Mouse (Mus musculus) neural tube, embryonic 14.5 days (tissue): ENCODE data around the gene Tasp1. TPM values are rescaled to one million over a fixed set of nuclear protein-coding genes. Genes with fewer than 3 reads are reported as not detected.
"Not testable (repeated sequence)": the region's sequence is repeated elsewhere in the genome, so short reads cannot be mapped to it uniquely, and the experiment has no call there.

Experiments used
- ATAC-seq: fragments of 200-750 bp; cut with Nextera tagmentation; 2 replicates; pipeline ENCODE4 v1.8.0; 2017; ENCODE audit warnings: low read depth, mild to moderate bottlenecking, moderate TSS enrichment, moderate library complexity
- H3K27ac ChIP-seq: fragments of 300-500 bp; sonication (generic); 2 replicates; pipeline ENCODE4 v1.5.1; 2014; ENCODE audit warnings: low read depth, mild to moderate bottlenecking, control low read depth, low read length, moderate library complexity, mixed read lengths
- H3K27me3 ChIP-seq: fragments of 300-500 bp; sonication (generic); 2 replicates; pipeline ENCODE4 v1.6.1; 2014; ENCODE audit warnings: low read length; ENCODE audit not compliant: control insufficient read depth, insufficient read depth
- H3K36me3 ChIP-seq: fragments of 300-500 bp; sonication (generic); 2 replicates; pipeline ENCODE4 v1.6.1; 2014; ENCODE audit warnings: low read length, mixed read lengths; ENCODE audit not compliant: control insufficient read depth, insufficient read depth
- H3K4me1 ChIP-seq: fragments of 300-500 bp; sonication (generic); 2 replicates; pipeline ENCODE4 v1.6.1; 2014; ENCODE audit warnings: low read length; ENCODE audit not compliant: control insufficient read depth, insufficient read depth
- H3K4me2 ChIP-seq: fragments of 300-500 bp; sonication (generic); 2 replicates; pipeline ENCODE4 v1.6.1; 2014; ENCODE audit warnings: mild to moderate bottlenecking, low read depth, low read length, control low read depth
- H3K4me3 ChIP-seq: fragments of 300-500 bp; sonication (generic); 2 replicates; pipeline ENCODE4 v1.5.1; 2014; ENCODE audit warnings: low read depth, low read length, control low read depth, mixed read lengths
- H3K9ac ChIP-seq: fragments of 300-500 bp; sonication (generic); replicated peaks from 2 replicates; pipeline ENCODE4 v1.6.1; 2014; ENCODE audit warnings: low read depth, mild to moderate bottlenecking, control low read depth, low read length, mixed read lengths
- H3K9me3 ChIP-seq: fragments of 300-500 bp; sonication (generic); 2 replicates; pipeline ENCODE4 v1.6.1; 2016; ENCODE audit warnings: low read length; ENCODE audit not compliant: control insufficient read depth
- WGBS: fragments of 180-500 bp; shearing (Covaris S2); extraction: QIAGEN DNeasy Blood & Tissue Kit; methylation state at CpG from one replicate; pipeline ENCODE4 v1.1.7; 2014; 5-methylcytosine and 5-hydroxymethylcytosine counted together
- polyA plus RNA-seq: library from polyadenylated mRNA; unstranded; fragments of >200 nt; fragmentation: Nextera tagmentation; extraction: Ambion mirVana; gene quantifications from 2 replicates; pipeline ENCODE4 v1.2.1, GENCODE M21; 2014

The Tasp1 gene
- polyA plus RNA-seq, 1 experiment from 2014 or later = 19.0 TPM

DNA sequence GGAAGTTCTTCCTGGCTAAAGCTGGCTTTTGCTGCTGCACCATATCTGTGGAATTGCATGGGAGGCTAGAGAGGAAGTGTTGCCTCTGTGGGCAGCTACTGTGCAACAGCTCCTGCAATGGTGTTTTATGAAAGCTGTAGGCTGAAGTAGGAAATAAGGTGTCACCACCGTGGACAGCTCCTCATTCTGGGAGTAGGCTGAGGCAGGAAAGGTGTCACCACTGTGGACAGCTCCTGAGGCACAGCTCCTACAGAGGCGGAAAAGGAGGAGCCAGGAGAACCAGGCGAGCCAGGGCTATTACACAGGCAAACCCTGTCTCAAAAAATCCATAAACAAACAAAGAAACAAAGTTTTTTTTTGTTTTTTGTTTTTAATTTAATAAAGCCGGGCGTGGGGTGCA, 29.4 kb upstream of the Tasp1 start:
- Histone ChIP-seq H3K27ac (no peak overlapping the region), H3K36me3 (no peaks in the 10 kb centered on the region), H3K4me3 (no peak overlapping the region), H3K27me3 (no peaks in the 10 kb centered on the region), H3K4me2 (no peak overlapping the region), H3K4me1 (no peaks in the 10 kb centered on the region), H3K9me3 (no peaks in the 10 kb centered on the region), H3K9ac (no peak overlapping the region)
- ATAC-seq = no peak
- 89% methylated on average over 5 of the region's 5 CpGs for WGBS

DNA sequence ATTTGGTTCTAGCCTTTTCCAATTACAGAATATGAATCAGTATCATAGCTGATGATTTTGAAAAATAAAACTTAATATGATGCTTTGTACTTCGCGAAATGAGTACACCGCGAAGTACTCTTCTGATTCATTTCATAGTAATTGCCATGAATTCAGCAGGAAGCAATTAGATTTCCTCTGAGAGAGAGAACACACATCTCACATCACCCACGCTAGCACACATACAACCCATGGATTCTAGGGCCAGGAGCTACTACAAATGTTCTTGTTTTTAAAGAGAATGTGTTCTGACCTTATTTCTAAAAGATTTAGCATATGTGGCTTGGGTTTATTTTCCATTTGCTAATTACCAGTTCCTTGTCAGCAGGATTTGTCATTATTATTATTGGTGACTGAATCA, 26.8 kb upstream of the Tasp1 start:
- H3K4me1 ChIP-seq = no peaks in the 10 kb centered on the region
- no peak overlapping the region for H3K9ac ChIP-seq
- ATAC-seq = no peak
- H3K4me3 ChIP-seq = no peak overlapping the region
- no peaks in the 10 kb centered on the region for H3K27me3 ChIP-seq
- no peak overlapping the region for H3K27ac ChIP-seq
- no peaks in the 10 kb centered on the region for H3K9me3 ChIP-seq
- H3K4me2 ChIP-seq = no peak overlapping the region
- H3K36me3 ChIP-seq = no peaks in the 10 kb centered on the region
- 93% methylated on average over 5 of the region's 5 CpGs for WGBS

DNA sequence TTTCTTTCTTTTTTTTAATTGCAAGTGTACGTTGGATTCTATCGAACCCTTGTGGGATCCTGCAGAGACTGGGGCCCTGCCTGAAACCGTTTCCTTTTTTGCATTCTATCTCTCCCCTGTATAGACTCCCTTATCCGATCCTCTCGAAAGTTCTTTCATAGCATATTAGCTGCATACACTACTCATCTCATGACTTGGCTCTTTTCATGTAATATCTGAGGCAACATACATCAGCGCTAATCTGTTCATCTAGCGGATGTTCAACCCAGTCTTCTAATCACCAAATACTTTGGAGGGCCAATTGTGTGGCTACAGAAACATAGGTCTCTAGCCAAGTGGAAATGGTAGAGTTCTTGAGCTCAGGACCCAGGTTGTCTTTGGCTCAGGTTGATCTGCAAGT, 17.6 kb upstream of the Tasp1 start:
- Histone ChIP-seq H3K9me3 (no peaks in the 10 kb centered on the region), H3K27me3 (no peaks in the 10 kb centered on the region), H3K4me2 (no peak overlapping the region), H3K4me3 (no peak overlapping the region), H3K4me1 (no peaks in the 10 kb centered on the region), H3K9ac (no peak overlapping the region), H3K27ac (no peak overlapping the region), H3K36me3 (no peaks in the 10 kb centered on the region)
- WGBS = 94% methylated on average over 7 of the region's 7 CpGs
- no peak for ATAC-seq

DNA sequence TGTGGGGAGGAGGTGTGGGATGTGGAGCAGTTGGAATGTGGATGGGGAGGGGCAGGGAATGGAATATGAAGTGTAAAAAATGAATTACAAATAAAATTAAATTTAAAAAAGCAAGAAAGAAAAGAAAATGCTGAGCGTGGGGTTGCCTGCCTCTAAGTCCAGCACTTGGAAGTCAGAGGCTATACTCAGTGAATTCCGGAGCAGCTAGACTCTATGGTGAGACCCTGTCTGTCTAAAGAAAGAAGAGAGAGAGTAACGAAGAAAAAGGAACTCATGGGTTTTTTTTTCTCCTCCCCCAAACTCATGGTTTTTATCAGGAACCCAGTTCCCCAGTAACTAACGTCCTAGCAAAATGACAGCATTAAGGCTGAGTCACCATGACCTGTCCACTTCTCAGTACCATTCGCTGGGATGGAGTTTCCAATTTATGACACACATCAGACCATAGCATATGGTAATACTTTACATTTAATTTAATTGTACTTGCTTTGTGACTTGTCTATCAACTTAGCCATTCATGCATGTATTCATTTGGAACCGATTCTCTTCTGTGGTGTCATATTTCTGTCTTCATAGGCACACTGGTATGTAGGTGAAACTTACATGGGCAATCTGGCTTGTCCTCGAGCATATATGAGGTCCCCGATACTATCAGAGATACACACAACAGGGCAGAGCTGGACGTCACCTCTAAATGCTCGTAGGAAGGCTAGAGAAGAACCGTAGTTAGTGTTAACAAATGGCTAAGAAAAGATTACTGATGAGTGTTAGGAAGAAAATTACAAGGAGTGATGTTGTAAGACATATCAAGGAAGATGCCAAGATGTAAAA, 14.4 kb upstream of the Tasp1 start:
- Histone ChIP-seq H3K4me3 (no peak overlapping the region), H3K9ac (no peak overlapping the region), H3K27ac (no peak overlapping the region), H3K4me1 (no peaks in the 10 kb centered on the region), H3K27me3 (no peaks in the 10 kb centered on the region), H3K9me3 (no peaks in the 10 kb centered on the region), H3K36me3 (no peaks in the 10 kb centered on the region), H3K4me2 (no peak overlapping the region)
- WGBS = 95% methylated on average over 11 of the region's 11 CpGs
- ATAC-seq = no peak

DNA sequence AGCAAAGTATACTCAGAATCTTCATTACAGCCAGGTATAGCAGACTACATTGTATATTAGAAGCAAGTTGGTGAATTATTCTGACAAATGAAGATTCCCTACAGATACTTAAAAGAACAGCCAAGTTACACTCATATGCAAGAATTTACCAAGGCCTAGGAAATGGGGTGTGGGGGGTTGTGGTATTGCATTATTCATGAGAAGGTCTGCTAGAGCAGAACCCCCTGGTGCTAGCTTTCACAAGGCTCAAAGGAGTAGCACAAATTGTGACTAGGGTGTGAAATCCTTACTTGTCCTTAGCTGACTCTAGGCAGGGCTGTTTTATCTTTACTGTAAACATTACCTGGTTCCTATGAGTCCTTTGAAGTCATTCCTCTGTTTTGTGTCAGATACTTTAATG, 12.7 kb upstream of the Tasp1 start:
- not testable (repeated sequence) for H3K27me3 ChIP-seq, H3K36me3 ChIP-seq, H3K9me3 ChIP-seq, H3K4me2 ChIP-seq, H3K4me1 ChIP-seq, H3K4me3 ChIP-seq, H3K9ac ChIP-seq, ATAC-seq, H3K27ac ChIP-seq

DNA sequence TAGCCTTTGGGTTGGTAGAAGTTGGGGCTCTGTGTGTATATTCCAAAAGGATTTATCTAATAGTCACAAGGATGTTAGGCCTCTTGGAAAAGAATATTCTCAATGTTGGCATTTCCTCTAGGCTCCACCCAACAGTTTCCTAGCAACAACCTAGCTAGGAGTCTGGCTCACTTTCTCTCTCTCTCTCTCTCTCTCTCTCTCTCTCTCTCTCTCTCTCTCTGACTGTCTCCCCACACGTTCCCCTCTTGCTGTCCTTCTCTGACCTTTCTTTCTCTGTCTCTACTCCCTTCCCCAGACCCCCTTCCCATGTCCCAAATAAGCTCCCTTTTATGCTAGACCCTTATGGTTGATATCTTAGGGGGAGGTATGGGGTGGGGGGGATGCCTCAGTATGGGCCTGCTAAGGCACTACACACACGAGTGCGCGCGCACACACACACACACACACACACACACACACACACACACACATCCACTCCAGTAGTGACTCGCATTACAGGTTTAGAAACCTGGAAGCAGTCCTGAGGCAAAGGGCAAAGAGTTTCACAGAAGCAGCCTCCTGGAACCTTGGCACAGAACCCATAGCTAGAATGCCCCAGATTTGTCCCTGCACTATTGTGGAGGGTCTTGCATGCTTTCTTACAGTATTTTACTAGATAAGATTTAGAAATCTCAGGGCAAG, 12.1 kb upstream of the Tasp1 start:
- no peak for ATAC-seq
- WGBS = 57% methylated on average over 6 of the region's 6 CpGs
- Histone ChIP-seq H3K27ac (no peak overlapping the region), H3K27me3 (no peaks in the 10 kb centered on the region), H3K9ac (no peak overlapping the region), H3K4me1 (no peaks in the 10 kb centered on the region), H3K4me3 (no peak overlapping the region), H3K36me3 (no peaks in the 10 kb centered on the region), H3K9me3 (no peaks in the 10 kb centered on the region), H3K4me2 (no peak overlapping the region)

DNA sequence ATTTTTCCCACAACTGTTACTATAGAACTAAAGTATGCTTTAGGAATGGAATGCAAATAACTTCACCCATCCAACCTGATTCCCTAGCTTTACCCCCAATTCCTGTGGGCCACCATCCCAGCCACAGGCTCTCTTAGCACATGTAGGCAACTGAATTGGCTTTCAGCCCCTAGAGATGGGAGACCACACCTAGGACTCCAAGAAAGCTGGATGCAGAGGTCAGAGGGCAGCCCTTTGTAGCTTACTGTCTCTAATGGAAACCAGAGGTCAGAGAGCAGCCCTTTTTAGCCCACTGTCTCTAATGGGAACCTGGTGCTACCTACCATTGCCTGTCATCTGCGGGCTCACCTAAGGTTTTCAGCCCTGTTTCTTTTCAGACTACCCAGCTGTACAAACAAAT, 10.9 kb upstream of the Tasp1 start:
- no peak for ATAC-seq
- H3K4me2 ChIP-seq = no peak overlapping the region
- H3K36me3 ChIP-seq = no peaks in the 10 kb centered on the region
- H3K9me3 ChIP-seq = no peaks in the 10 kb centered on the region
- H3K4me3 ChIP-seq = no peak overlapping the region
- H3K27me3 ChIP-seq = no peaks in the 10 kb centered on the region
- H3K4me1 ChIP-seq = no peaks in the 10 kb centered on the region
- 29% methylated on average over 1 of the region's 1 CpGs for WGBS
- no peak overlapping the region for H3K9ac ChIP-seq
- no peak overlapping the region for H3K27ac ChIP-seq

DNA sequence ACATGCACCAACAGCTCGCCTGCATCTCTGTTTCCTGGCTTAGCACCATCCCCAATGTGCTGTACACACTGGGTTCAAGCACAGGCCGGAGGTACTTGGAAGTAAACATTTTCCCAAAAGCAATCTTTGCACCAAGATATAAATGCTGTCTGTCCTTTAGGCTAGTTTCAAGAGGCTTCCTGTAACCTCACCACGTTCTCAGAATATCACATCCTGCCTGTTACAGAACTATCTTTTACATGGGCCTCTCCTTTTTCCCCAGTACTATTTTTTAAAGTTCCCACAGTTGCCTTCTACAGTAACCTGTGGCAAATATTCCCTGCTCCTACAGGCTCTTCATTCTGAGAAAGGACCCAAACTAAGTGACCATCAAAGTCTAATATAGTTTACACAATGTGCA, 8.5 kb upstream of the Tasp1 start:
- Histone ChIP-seq H3K4me1 (no peaks in the 10 kb centered on the region), H3K4me2 (no peak overlapping the region), H3K9me3 (no peaks in the 10 kb centered on the region), H3K27ac (no peak overlapping the region), H3K4me3 (no peak overlapping the region), H3K27me3 (no peaks in the 10 kb centered on the region), H3K36me3 (no peaks in the 10 kb centered on the region), H3K9ac (no peak overlapping the region)
- ATAC-seq = no peak
- WGBS = 89% methylated on average over 3 of the region's 3 CpGs

DNA sequence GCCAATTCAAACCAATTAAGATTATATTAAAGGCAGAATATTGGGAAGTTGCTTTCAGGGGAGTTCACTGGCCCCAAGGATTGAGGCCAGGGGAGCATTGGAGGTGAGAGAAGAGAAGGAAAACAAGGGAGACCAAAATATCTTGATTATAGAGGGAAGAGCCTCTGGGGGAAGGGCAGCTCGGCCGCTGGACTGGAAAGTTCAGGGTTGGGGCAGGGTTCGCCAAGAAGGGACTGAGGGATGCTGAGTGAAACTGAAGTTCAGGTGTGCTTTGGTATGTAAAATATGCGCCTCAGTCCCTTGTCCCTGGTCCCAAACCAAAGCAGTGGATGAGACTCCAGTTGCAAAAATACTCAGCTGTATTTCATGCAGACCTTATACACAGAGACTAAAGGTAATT, 911 bp upstream of the Tasp1 start:
- no peak overlapping the region for H3K4me3 ChIP-seq
- no peaks in the 10 kb centered on the region for H3K36me3 ChIP-seq
- H3K27me3 ChIP-seq = no peaks in the 10 kb centered on the region
- H3K4me2 ChIP-seq = peak overlapping the region; percentile 63
- WGBS = 66% methylated on average over 4 of the region's 4 CpGs
- no peak for ATAC-seq
- H3K4me1 ChIP-seq = no peaks in the 10 kb centered on the region; the same call in 1 of the 2 replicates
- H3K9me3 ChIP-seq = no peaks in the 10 kb centered on the region
- H3K9ac ChIP-seq = peak overlapping the region; percentile 78; the same call in 1 of the 2 replicates
- no peak overlapping the region for H3K27ac ChIP-seq
